Mouse (Mus musculus) CD4-positive naive resting alpha-beta T cell, adult 57 days (primary cell): ENCODE measurements around the gene Rnaseh2a. TPM values are rescaled to one million over a fixed set of nuclear protein-coding genes. Genes with fewer than 3 reads are reported as not detected.

ENCODE experiments used
- total RNA-seq: library from RNA; stranded (reverse); gene quantifications from one replicate; pipeline ENCODE4 v1.2.4, GENCODE M21; 2023

Gene Rnaseh2a
- 43.4 TPM for total RNA-seq

GRCm38 (mm10) chr8:84969241-84970134 is at the start of gene Rnaseh2a, which contains the start of the genes Gm49661 and Prdx2:
Rnaseh2a (minus strand) TSS chr8:84969767.
Gm49661 (minus strand) TSS chr8:84969433.
Prdx2 (plus strand) TSS chr8:84969587.

GRCm38 (mm10) chr8:85014431-85014830 is 44.9 kb upstream of the Rnaseh2a start, which contains the start of gene Best2:
Best2 (minus strand) TSS chr8:85014531.

GRCm38 (mm10) chr8:84990349-84990748 is 20.8 kb upstream of the Rnaseh2a start, which contains the start of gene Hook2:
Hook2 (plus strand) TSS chr8:84990603.

GRCm38 (mm10) chr8:84978248-84978940 is 8.8 kb upstream of the Rnaseh2a start, which contains the start of gene Junb:
Junb (minus strand) TSS chr8:84978718.

GRCm38 (mm10) chr8:84946528-84947240 is 22.9 kb downstream of the Rnaseh2a start, which contains the start of gene Rtbdn:
Rtbdn (plus strand) TSS chr8:84946991.

GRCm38 (mm10) chr8:84936962-84937546 is 32.5 kb downstream of the Rnaseh2a start, which contains the start of gene Mast1:
Mast1 (minus strand) TSS chr8:84937359.

GRCm38 (mm10) chr8:84908421-84909161 is 61.0 kb downstream of the Rnaseh2a start, which contains the start of gene Dnase2a:
Dnase2a (plus strand) TSS chr8:84908560.

Other genes with a start within 250 kb of the Rnaseh2a start
- gene G430095P16Rik, start 246.8 kb downstream of the Rnaseh2a start, total RNA-seq: 13.1 TPM
- gene Nfix, start 169.4 kb downstream of the Rnaseh2a start, total RNA-seq: 11.4 TPM
- gene Dand5, start 146.9 kb downstream of the Rnaseh2a start, total RNA-seq: 4.1 TPM
- 16.4 TPM for gene Gadd45gip1, start 138.2 kb downstream of the Rnaseh2a start, total RNA-seq
- gene Rad23a, start 129.1 kb downstream of the Rnaseh2a start, total RNA-seq: 61.8 TPM
- 437 TPM for gene Calr, start 122.8 kb downstream of the Rnaseh2a start, total RNA-seq
- 69.8 TPM for gene Farsa, start 112.8 kb downstream of the Rnaseh2a start, total RNA-seq
- 5.5 TPM for gene Syce2, start 97.7 kb downstream of the Rnaseh2a start, total RNA-seq
- 23.6 TPM for gene Gcdh, start 75.8 kb downstream of the Rnaseh2a start, total RNA-seq
- not detected for gene Klf1, start 67.8 kb downstream of the Rnaseh2a start, total RNA-seq
- 13.4 TPM for gene Dnase2a, start 61.2 kb downstream of the Rnaseh2a start, total RNA-seq
- 0.41 TPM for gene Mast1, start 32.4 kb downstream of the Rnaseh2a start, total RNA-seq
- gene Rtbdn, start 22.8 kb downstream of the Rnaseh2a start, total RNA-seq: not detected
- not detected for gene Gm49661, start 334 bp downstream of the Rnaseh2a start, total RNA-seq
- 60.2 TPM for gene Prdx2, start 180 bp downstream of the Rnaseh2a start, total RNA-seq
- 1,875 TPM for gene Junb, start 9.0 kb upstream of the Rnaseh2a start, total RNA-seq
- gene Hook2, start 20.8 kb upstream of the Rnaseh2a start, total RNA-seq: 3.1 TPM
- gene Best2, start 44.8 kb upstream of the Rnaseh2a start, total RNA-seq: not detected
- 56.3 TPM for gene Asna1, start 55.5 kb upstream of the Rnaseh2a start, total RNA-seq
- 195 TPM for gene Trir, start 57.1 kb upstream of the Rnaseh2a start, total RNA-seq
- gene Tnpo2, start 67.1 kb upstream of the Rnaseh2a start, total RNA-seq: 70.3 TPM
- gene Fbxw9, start 90.3 kb upstream of the Rnaseh2a start, total RNA-seq: 6.9 TPM
- not detected for gene Gm5741, start 98.2 kb upstream of the Rnaseh2a start, total RNA-seq
- 92.1 TPM for gene Dhps, start 102.0 kb upstream of the Rnaseh2a start, total RNA-seq
- 63.3 TPM for gene Wdr83os, start 111.0 kb upstream of the Rnaseh2a start, total RNA-seq
- 15.2 TPM for gene Wdr83, start 111.5 kb upstream of the Rnaseh2a start, total RNA-seq
- gene Man2b1, start 113.5 kb upstream of the Rnaseh2a start, total RNA-seq: 114 TPM
- gene Zfp791, start 153.3 kb upstream of the Rnaseh2a start, total RNA-seq: 0.35 TPM
- not detected for gene Cks1brt, start 182.2 kb upstream of the Rnaseh2a start, total RNA-seq